Mouse (Mus musculus) limb, embryonic 14.5 days (tissue): ENCODE data around the gene Dgki. TPM values are rescaled to one million over a fixed set of nuclear protein-coding genes. Genes with fewer than 3 reads are reported as not detected.

Experiments used
- ATAC-seq: fragments of 200-750 bp; cut with Nextera tagmentation; 2 replicates; pipeline ENCODE4 v1.8.0; 2017; ENCODE audit warnings: low read depth, moderate number of reproducible peaks, moderate TSS enrichment; ENCODE audit not compliant: low FRiP score
- DNase-seq: peaks from one replicate; pipeline ENCODE4 v3.0.0-alpha.2; 2015; ENCODE audit warnings: low spot score
- H3K27ac ChIP-seq: fragments of 300-500 bp; sonication (generic); replicated peaks from 2 replicates; pipeline ENCODE4 v1.5.1; 2014; ENCODE audit warnings: low read depth, mild to moderate bottlenecking, low read length, moderate library complexity, mixed read lengths
- H3K27me3 ChIP-seq: fragments of 300-500 bp; sonication (generic); 2 replicates; pipeline ENCODE4 v1.6.1; 2014; ENCODE audit warnings: low read length, mixed read lengths; ENCODE audit not compliant: control insufficient read depth, insufficient read depth
- H3K36me3 ChIP-seq: fragments of 300-500 bp; sonication (generic); 2 replicates; pipeline ENCODE4 v1.6.1; 2014; ENCODE audit warnings: mild to moderate bottlenecking, low read length, moderate library complexity, mixed read lengths; ENCODE audit not compliant: control insufficient read depth, insufficient read depth
- H3K4me1 ChIP-seq: fragments of 300-500 bp; sonication (generic); 2 replicates; pipeline ENCODE4 v1.6.1; 2014; ENCODE audit warnings: antibody characterized with exemption, low read length, mixed read lengths; ENCODE audit not compliant: control insufficient read depth, insufficient read depth
- H3K4me2 ChIP-seq: fragments of 300-500 bp; sonication (generic); replicated peaks from 2 replicates; pipeline ENCODE4 v1.6.1; 2014; ENCODE audit warnings: low read depth, mild to moderate bottlenecking, low read length, moderate library complexity; ENCODE audit not compliant: severe bottlenecking
- H3K4me3 ChIP-seq: fragments of 300-500 bp; sonication (generic); replicated peaks from 2 replicates; pipeline ENCODE4 v1.5.1; 2014; ENCODE audit warnings: low read length
- H3K9ac ChIP-seq: fragments of 300-500 bp; sonication (generic); 2 replicates; pipeline ENCODE4 v1.6.1; 2014; ENCODE audit warnings: mild to moderate bottlenecking, low read depth, low read length, moderate library complexity; ENCODE audit not compliant: severe bottlenecking
- H3K9me3 ChIP-seq: fragments of 300-500 bp; sonication (generic); 2 replicates; pipeline ENCODE4 v1.6.1; 2016; ENCODE audit warnings: low read length; ENCODE audit not compliant: control insufficient read depth
- POLR2A ChIP-seq: fragments of 200-500 bp; IDR thresholded peaks from 2 replicates; pipeline ENCODE4 v1.8.0; 2012; ENCODE audit warnings: inconsistent platforms, mild to moderate bottlenecking, moderate library complexity, borderline replicate concordance; ENCODE audit not compliant: insufficient read depth, insufficient read length; ENCODE audit errors: extremely low read depth
- WGBS: fragments of 180-500 bp; shearing (Covaris S2); extraction: QIAGEN DNeasy Blood & Tissue Kit; methylation state at CpG from one replicate; pipeline ENCODE4 v1.1.7; 2014; 5-methylcytosine and 5-hydroxymethylcytosine counted together
- polyA plus RNA-seq, 2 experiments: library from polyadenylated mRNA; depleted of rRNA in 1 of 2; stranded (reverse) in 1 of 2; unstranded in 1 of 2; fragments of >200 nt; fragmentation: Nextera tagmentation in 1 of 2; extraction: Ambion mirVana in 1 of 2; gene quantifications; 2 replicates each; pipeline versions ENCODE4 v1.2.1 to v1.2.3; 2012 to 2014

Dgki gene
- polyA plus RNA-seq, 2 experiments: 0.58 to 0.85 TPM

- WGBS: 78% methylated on average over 11 of the region's 11 CpGs
- no peaks in the 10 kb centered on the region for H3K27me3 ChIP-seq
- H3K9ac ChIP-seq: no peak overlapping the region
- no peak for ATAC-seq
- no peak overlapping the region for H3K27ac ChIP-seq
- DNase-seq: peak; percentile 55
- no peak overlapping the region for H3K4me3 ChIP-seq
- no peak for TF ChIP-seq POLR2A
- H3K9me3 ChIP-seq: no peaks in the 10 kb centered on the region
- no peaks in the 10 kb centered on the region for H3K36me3 ChIP-seq
- H3K4me2 ChIP-seq: no peak overlapping the region
- H3K4me1 ChIP-seq: 0 out of 2 replicates have a peak, but pooled peaks cover 3% of the 10 kb centered on the region
Measured at GRCm38 (mm10) chr6:37037115-37037908, 262.7 kb downstream of the Dgki start.

- H3K27ac ChIP-seq: no peak overlapping the region
- H3K27me3 ChIP-seq: no peaks in the 10 kb centered on the region
- H3K4me2 ChIP-seq: no peak overlapping the region
- DNase-seq (no peak), ATAC-seq (no peak)
- no peak overlapping the region for H3K9ac ChIP-seq
- H3K36me3 ChIP-seq: no peaks in the 10 kb centered on the region
- H3K9me3 ChIP-seq: no peaks in the 10 kb centered on the region
- H3K4me3 ChIP-seq: no peak overlapping the region
- 72% methylated on average over 6 of the region's 6 CpGs for WGBS
- no peak for TF ChIP-seq POLR2A
- H3K4me1 ChIP-seq: 0 out of 2 replicates have a peak, but pooled peaks cover 3% of the 10 kb centered on the region
Measured at GRCm38 (mm10) chr6:37035681-37036080, 264.3 kb downstream of the Dgki start.

GRCm38 (mm10) chr6:37030986-37031385 lies 269.0 kb downstream of the Dgki start:
- ATAC-seq (peak; percentile 60), DNase-seq (peak; percentile 75)
- Histone ChIP-seq H3K9me3 (no peaks in the 10 kb centered on the region), H3K9ac (no peak overlapping the region), H3K27ac (peak overlapping the region; percentile 70; the same call in 1 of the 2 replicates), H3K4me2 (no peak overlapping the region), H3K4me3 (no peak overlapping the region), H3K27me3 (no peaks in the 10 kb centered on the region), H3K36me3 (no peaks in the 10 kb centered on the region), H3K4me1 (0 out of 2 replicates have a peak, but pooled peaks cover 3% of the 10 kb centered on the region)
- 63% methylated on average over 1 of the region's 1 CpGs for WGBS
- TF ChIP-seq POLR2A: no peak

GRCm38 (mm10) chr6:37030402-37030801 lies 269.6 kb downstream of the Dgki start:
- H3K36me3 ChIP-seq: no peaks in the 10 kb centered on the region
- no peak overlapping the region; the same call in 1 of the 2 replicates for H3K27ac ChIP-seq
- no peak overlapping the region for H3K9ac ChIP-seq
- TF ChIP-seq POLR2A: no peak
- no peak overlapping the region for H3K4me2 ChIP-seq
- no peaks in the 10 kb centered on the region for H3K9me3 ChIP-seq
- ATAC-seq: no peak
- H3K27me3 ChIP-seq: no peaks in the 10 kb centered on the region
- 0 out of 2 replicates have a peak, but pooled peaks cover 3% of the 10 kb centered on the region for H3K4me1 ChIP-seq
- WGBS: 69% methylated on average over 2 of the region's 2 CpGs
- DNase-seq: peak; percentile 83
- no peak overlapping the region for H3K4me3 ChIP-seq

GRCm38 (mm10) chr6:37028841-37029240 lies 271.1 kb downstream of the Dgki start:
- H3K27ac ChIP-seq: no peak overlapping the region
- ATAC-seq (no peak), DNase-seq (no peak)
- H3K9ac ChIP-seq: no peak overlapping the region
- H3K27me3 ChIP-seq: no peaks in the 10 kb centered on the region
- H3K9me3 ChIP-seq: no peaks in the 10 kb centered on the region
- no peak for TF ChIP-seq POLR2A
- no peaks in the 10 kb centered on the region for H3K36me3 ChIP-seq
- H3K4me3 ChIP-seq: no peak overlapping the region
- H3K4me2 ChIP-seq: no peak overlapping the region
- H3K4me1 ChIP-seq: no peaks in the 10 kb centered on the region
- 81% methylated on average over 6 of the region's 6 CpGs for WGBS

GRCm38 (mm10) chr6:37028300-37028699 lies 271.7 kb downstream of the Dgki start:
- no peaks in the 10 kb centered on the region for H3K36me3 ChIP-seq
- H3K4me1 ChIP-seq: no peaks in the 10 kb centered on the region
- TF ChIP-seq POLR2A: no peak
- 94% methylated on average over 2 of the region's 2 CpGs for WGBS
- H3K9ac ChIP-seq: no peak overlapping the region
- H3K27me3 ChIP-seq: no peaks in the 10 kb centered on the region
- H3K4me3 ChIP-seq: no peak overlapping the region
- H3K9me3 ChIP-seq: no peaks in the 10 kb centered on the region
- DNase-seq: no peak
- no peak for ATAC-seq
- no peak overlapping the region for H3K27ac ChIP-seq
- H3K4me2 ChIP-seq: no peak overlapping the region
